Mouse (Mus musculus): ENCODE measurements around the gene Ranbp9. TPM values are rescaled to one million over a fixed set of nuclear protein-coding genes. Genes with fewer than 3 reads are reported as not detected.

Gene Ranbp9
- polyA plus RNA-seq, 1 experiment from 2014 or later = 11.2 TPM

DNA sequence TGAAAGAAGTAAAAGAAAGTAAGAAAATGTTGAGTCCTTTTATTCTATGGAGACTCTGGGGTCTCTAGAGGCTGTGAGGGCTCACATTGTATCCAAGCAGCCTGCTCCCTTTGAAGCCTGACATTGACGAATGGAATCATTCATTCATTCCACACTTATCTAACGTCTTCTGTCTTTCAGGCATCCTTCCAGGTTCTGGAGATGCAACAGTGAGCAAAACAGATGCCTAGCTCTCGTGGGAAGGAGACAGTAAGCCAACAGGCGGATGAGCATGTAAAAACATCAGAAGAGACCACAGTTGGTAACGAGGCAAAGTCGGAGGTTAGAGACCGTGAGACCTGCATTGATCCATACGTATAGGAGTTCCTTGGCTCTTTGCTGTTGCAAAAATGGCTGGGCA, 36.3 kb upstream of the Ranbp9 start:
- Histone ChIP-seq H3K4me1 (ENCODE audit: control insufficient read depth, insufficient read depth, low read depth, low read length) (no peaks in the 10 kb centered on the region), H3K9ac (ENCODE audit: low read depth, low read length) (no peak overlapping the region), H3K4me3 (ENCODE audit: low read length) (no peak overlapping the region), H3K27me3 (replicated peaks; ENCODE audit: control insufficient read depth, insufficient read depth, low read length) (no peaks in the 10 kb centered on the region), H3K4me2 (ENCODE audit: low read length) (no peak overlapping the region), H3K27ac (ENCODE audit: low read depth, low read length) (no peak overlapping the region), H3K9me3 (ENCODE audit: control insufficient read depth, low read length) (no peaks in the 10 kb centered on the region), H3K36me3 (ENCODE audit: control insufficient read depth, insufficient read depth, low read length) (no peaks in the 10 kb centered on the region)
- no peak for ATAC-seq
- 33% methylated on average over 8 of the region's 8 CpGs for WGBS

DNA sequence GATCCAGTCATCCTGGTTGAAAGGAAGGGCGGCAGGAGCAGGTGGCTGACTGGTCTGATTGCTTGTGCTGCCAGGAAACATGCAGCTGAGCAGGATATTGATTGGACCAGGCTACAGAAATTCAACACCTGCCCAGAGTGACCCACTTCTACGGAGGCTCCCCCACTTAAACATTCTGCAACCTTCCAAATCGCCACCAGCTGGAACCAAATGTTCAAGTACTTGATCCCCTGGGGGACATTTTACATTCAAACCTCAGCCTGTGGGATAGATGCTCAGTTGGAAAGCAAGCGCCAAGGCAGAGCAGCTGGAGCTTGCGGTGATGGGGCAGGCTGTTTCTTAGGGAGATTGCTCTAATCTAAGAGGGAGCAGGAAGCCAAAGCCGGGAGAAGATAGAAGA, 35.8 kb upstream of the Ranbp9 start:
- Histone ChIP-seq H3K4me3 (ENCODE audit: low read length) (no peak overlapping the region), H3K9me3 (ENCODE audit: control insufficient read depth, low read length) (no peaks in the 10 kb centered on the region), H3K27me3 (replicated peaks; ENCODE audit: control insufficient read depth, insufficient read depth, low read length) (no peaks in the 10 kb centered on the region), H3K36me3 (ENCODE audit: control insufficient read depth, insufficient read depth, low read length) (no peaks in the 10 kb centered on the region), H3K4me2 (ENCODE audit: low read length) (no peak overlapping the region), H3K27ac (ENCODE audit: low read depth, low read length) (no peak overlapping the region), H3K9ac (ENCODE audit: low read depth, low read length) (no peak overlapping the region), H3K4me1 (ENCODE audit: control insufficient read depth, insufficient read depth, low read depth, low read length) (no peaks in the 10 kb centered on the region)
- 26% methylated on average over 6 of the region's 6 CpGs for WGBS
- ATAC-seq = no peak

DNA sequence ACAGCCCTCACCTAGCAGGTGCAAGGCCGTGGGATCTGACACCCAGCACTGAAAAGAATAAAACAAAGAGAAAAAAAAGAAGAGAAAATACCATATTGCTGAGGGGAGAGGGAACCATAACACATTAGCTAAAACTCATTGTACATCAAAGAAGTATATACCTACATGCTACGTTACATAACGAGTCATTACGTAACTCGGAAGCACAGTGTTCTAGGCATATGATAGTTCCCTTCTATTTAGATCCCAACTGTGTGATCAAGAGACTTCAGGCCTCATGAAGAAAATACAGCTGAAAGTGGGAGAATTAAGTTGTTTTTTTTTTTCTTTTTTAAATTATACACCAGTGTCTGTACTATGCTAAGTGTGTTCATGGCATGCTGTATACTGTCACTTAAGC, 35.0 kb upstream of the Ranbp9 start:
- 95% methylated on average over 5 of the region's 5 CpGs for WGBS
- ATAC-seq = no peak

DNA sequence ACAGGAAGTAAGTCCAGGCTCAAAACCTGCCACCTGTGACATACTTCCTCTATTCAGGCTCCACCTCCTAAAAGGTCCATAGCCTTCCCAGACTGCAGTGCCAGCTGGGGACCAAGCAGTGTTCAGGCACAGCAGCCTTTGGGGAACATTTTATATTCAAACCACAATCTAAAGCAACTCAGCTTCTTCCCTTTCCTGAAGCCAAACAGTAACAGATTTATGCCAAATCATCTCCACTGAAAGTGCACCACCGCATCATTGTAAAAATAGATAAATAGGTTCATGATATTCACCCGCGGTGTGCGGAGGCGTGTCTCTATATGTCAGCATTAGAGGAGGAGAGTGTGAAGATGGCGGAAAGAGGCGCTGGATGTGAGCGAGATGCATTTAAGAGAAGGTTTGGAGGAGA, 33.9 kb upstream of the Ranbp9 start:
- 86% methylated on average over 8 of the region's 8 CpGs for WGBS
- H3K4me2 ChIP-seq (ENCODE audit: low read length) = no peak overlapping the region

More for the DNA sequence above, 35.0 kb upstream of the Ranbp9 start:
- no peak overlapping the region for H3K4me2 ChIP-seq (ENCODE audit: low read length)
- no peak overlapping the region for H3K27ac ChIP-seq (ENCODE audit: low read depth, low read length)
- H3K9me3 ChIP-seq (ENCODE audit: control insufficient read depth, low read length) = no peaks in the 10 kb centered on the region
- no peaks in the 10 kb centered on the region for H3K4me1 ChIP-seq (ENCODE audit: control insufficient read depth, insufficient read depth, low read depth, low read length)
- no peak overlapping the region for H3K4me3 ChIP-seq (ENCODE audit: low read length)
- H3K9ac ChIP-seq (ENCODE audit: low read depth, low read length) = no peak overlapping the region
- no peaks in the 10 kb centered on the region for H3K27me3 ChIP-seq (replicated peaks; ENCODE audit: control insufficient read depth, insufficient read depth, low read length)
- H3K36me3 ChIP-seq (ENCODE audit: control insufficient read depth, insufficient read depth, low read length) = no peaks in the 10 kb centered on the region

DNA sequence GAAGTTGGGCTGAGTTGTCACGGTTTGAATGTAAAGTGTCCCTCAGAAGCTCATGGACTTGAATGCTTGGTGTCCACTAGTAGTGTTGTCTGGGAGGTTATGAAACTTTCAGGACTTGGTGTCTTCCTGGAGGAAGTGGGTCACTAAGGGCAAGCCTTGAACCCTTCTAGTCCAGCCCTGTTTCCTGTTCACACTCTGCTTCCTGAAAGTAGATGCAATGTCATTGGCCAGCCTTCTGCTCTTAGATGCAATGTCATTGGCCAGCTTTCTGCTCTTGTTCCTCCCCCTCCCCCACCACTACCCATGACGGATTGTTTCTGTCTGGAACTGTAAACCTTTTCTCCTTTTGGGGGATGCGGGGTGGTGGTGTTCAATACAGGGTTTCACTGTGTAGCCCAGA, 31.7 kb upstream of the Ranbp9 start:
- no peak overlapping the region for H3K27ac ChIP-seq (ENCODE audit: low read depth, low read length)
- no peak for ATAC-seq
- no peaks in the 10 kb centered on the region for H3K36me3 ChIP-seq (ENCODE audit: control insufficient read depth, insufficient read depth, low read length)
- no peaks in the 10 kb centered on the region for H3K4me1 ChIP-seq (ENCODE audit: control insufficient read depth, insufficient read depth, low read depth, low read length)
- H3K9me3 ChIP-seq (ENCODE audit: control insufficient read depth, low read length) = no peaks in the 10 kb centered on the region
- H3K4me3 ChIP-seq (ENCODE audit: low read length) = no peak overlapping the region
- no peak overlapping the region for H3K9ac ChIP-seq (ENCODE audit: low read depth, low read length)
- WGBS = 95% methylated on average over 3 of the region's 3 CpGs
- no peaks in the 10 kb centered on the region for H3K27me3 ChIP-seq (replicated peaks; ENCODE audit: control insufficient read depth, insufficient read depth, low read length)
- H3K4me2 ChIP-seq (ENCODE audit: low read length) = no peak overlapping the region

More for the DNA sequence above, 33.9 kb upstream of the Ranbp9 start:
- H3K9me3 ChIP-seq (ENCODE audit: control insufficient read depth, low read length) = no peaks in the 10 kb centered on the region
- no peak overlapping the region for H3K9ac ChIP-seq (ENCODE audit: low read depth, low read length)
- no peak for ATAC-seq
- H3K4me1 ChIP-seq (ENCODE audit: control insufficient read depth, insufficient read depth, low read depth, low read length) = no peaks in the 10 kb centered on the region
- H3K4me3 ChIP-seq (ENCODE audit: low read length) = no peak overlapping the region
- H3K27me3 ChIP-seq (replicated peaks; ENCODE audit: control insufficient read depth, insufficient read depth, low read length) = no peaks in the 10 kb centered on the region
- H3K36me3 ChIP-seq (ENCODE audit: control insufficient read depth, insufficient read depth, low read length) = no peaks in the 10 kb centered on the region
- H3K27ac ChIP-seq (ENCODE audit: low read depth, low read length) = no peak overlapping the region

DNA sequence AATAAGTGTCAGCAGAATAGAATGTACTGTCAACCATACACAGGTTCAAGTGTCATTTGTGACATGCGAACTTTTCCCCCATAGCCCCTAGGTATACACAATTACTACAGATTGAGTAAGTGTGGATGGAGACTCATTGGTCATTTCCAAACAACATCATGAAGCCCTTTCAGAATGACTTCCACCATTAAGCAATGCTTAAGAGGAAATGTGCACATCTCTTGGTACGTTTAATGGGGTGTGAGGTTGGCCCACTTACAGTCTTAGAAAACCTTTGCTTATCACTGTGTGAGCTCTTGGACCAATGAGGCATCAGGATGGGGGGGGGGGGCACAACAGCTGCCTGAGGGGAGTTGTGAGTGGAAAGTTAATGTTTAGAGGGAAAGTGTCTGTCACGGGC, 24.7 kb upstream of the Ranbp9 start:
- ATAC-seq = no peak
- WGBS = 87% methylated on average over 3 of the region's 3 CpGs
- Histone ChIP-seq H3K4me2 (ENCODE audit: low read length) (no peak overlapping the region), H3K9me3 (ENCODE audit: control insufficient read depth, low read length) (no peaks in the 10 kb centered on the region), H3K27ac (ENCODE audit: low read depth, low read length) (no peak overlapping the region), H3K27me3 (replicated peaks; ENCODE audit: control insufficient read depth, insufficient read depth, low read length) (no peaks in the 10 kb centered on the region), H3K4me1 (ENCODE audit: control insufficient read depth, insufficient read depth, low read depth, low read length) (peaks cover 12% of the 10 kb centered on the region), H3K9ac (ENCODE audit: low read depth, low read length) (no peak overlapping the region), H3K4me3 (ENCODE audit: low read length) (no peak overlapping the region), H3K36me3 (ENCODE audit: control insufficient read depth, insufficient read depth, low read length) (no peaks in the 10 kb centered on the region)

DNA sequence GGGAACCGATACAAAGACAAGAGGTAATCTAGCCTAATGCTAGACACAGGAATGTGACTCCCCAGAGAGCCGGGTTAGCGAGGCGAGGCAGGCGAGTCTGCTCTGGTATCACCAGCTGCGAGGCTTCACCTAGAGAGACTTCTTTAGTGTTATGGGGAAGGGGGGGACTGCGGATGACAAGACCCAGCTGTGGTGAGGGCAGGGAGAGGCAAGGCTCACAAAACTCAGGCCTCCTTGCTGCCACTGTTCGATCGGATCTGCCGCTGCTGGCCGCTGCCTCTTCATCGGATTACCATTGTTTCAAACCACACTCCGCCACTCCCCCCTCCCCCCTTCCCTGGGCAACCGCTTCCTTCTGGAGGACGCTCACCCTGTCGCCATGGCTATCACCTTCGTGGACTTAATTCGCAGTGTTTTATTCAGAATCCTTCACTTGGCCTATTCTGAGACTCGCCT, 22.3 kb upstream of the Ranbp9 start:
- WGBS = under 1% methylated on average over 19 of the region's 19 CpGs
- Histone ChIP-seq H3K9me3 (ENCODE audit: control insufficient read depth, low read length) (no peaks in the 10 kb centered on the region), H3K4me2 (ENCODE audit: low read length) (peak overlapping the region; percentile 57), H3K9ac (ENCODE audit: low read depth, low read length) (peak overlapping the region; percentile 49), H3K27ac (ENCODE audit: low read depth, low read length) (peak overlapping the region; percentile 78), H3K27me3 (replicated peaks; ENCODE audit: control insufficient read depth, insufficient read depth, low read length) (no peaks in the 10 kb centered on the region), H3K4me3 (ENCODE audit: low read length) (peak overlapping the region; percentile 31), H3K36me3 (ENCODE audit: control insufficient read depth, insufficient read depth, low read length) (no peaks in the 10 kb centered on the region), H3K4me1 (ENCODE audit: control insufficient read depth, insufficient read depth, low read depth, low read length) (peaks cover 12% of the 10 kb centered on the region)
- peak; percentile 43; the same call in 1 of the 2 replicates for ATAC-seq

DNA sequence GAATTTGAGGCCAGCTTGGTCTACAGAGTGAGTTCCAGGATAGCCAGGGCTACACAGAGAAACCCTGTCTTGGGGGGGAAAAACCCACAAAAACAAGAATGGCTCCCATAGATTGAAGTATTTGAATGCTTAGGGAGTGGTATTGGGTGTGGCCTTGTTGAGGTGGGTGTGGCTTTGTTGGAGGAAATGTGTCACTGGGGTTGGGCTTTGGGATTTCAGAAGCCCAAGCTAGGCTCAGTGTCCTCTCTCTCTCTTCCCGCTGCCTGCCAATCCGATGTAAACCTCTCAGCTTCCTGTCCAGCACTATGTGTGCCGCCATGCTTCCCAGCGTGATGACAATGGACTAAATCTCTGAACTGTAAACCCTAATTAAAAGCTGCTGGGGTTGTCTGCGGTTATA, 20.5 kb upstream of the Ranbp9 start:
- H3K27me3 ChIP-seq (replicated peaks; ENCODE audit: control insufficient read depth, insufficient read depth, low read length) = no peaks in the 10 kb centered on the region
- ATAC-seq = no peak
- H3K9ac ChIP-seq (ENCODE audit: low read depth, low read length) = no peak overlapping the region
- H3K4me2 ChIP-seq (ENCODE audit: low read length) = no peak overlapping the region
- peaks cover 12% of the 10 kb centered on the region for H3K4me1 ChIP-seq (ENCODE audit: control insufficient read depth, insufficient read depth, low read depth, low read length)
- H3K36me3 ChIP-seq (ENCODE audit: control insufficient read depth, insufficient read depth, low read length) = no peaks in the 10 kb centered on the region
- 76% methylated on average over 5 of the region's 5 CpGs for WGBS
- H3K27ac ChIP-seq (ENCODE audit: low read depth, low read length) = no peak overlapping the region
- H3K9me3 ChIP-seq (ENCODE audit: control insufficient read depth, low read length) = no peaks in the 10 kb centered on the region
- H3K4me3 ChIP-seq (ENCODE audit: low read length) = no peak overlapping the region

DNA sequence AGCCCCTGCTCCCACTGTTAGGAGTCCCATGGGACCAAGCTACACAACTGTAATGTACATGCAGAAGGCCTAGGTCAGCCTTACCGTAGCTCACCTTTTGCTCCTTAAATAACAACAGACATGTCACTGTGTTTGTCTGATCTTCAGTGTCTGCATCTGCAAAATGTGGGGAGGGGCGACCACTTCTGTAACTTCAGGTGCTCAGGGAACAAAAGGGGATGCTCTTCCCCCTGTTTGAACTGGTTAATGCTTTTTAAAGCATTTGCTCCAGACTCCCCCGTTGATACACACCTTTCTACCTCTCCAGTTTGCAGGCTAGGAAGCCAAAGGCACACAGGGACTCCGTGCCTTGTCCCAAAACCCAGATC, 19.4 kb upstream of the Ranbp9 start:
- H3K9me3 ChIP-seq (ENCODE audit: control insufficient read depth, low read length) = no peaks in the 10 kb centered on the region
- no peak overlapping the region for H3K27ac ChIP-seq (ENCODE audit: low read depth, low read length)
- no peak overlapping the region for H3K9ac ChIP-seq (ENCODE audit: low read depth, low read length)
- no peaks in the 10 kb centered on the region for H3K27me3 ChIP-seq (replicated peaks; ENCODE audit: control insufficient read depth, insufficient read depth, low read length)
- no peak overlapping the region for H3K4me3 ChIP-seq (ENCODE audit: low read length)
- H3K4me2 ChIP-seq (ENCODE audit: low read length) = no peak overlapping the region
- H3K4me1 ChIP-seq (ENCODE audit: control insufficient read depth, insufficient read depth, low read depth, low read length) = peaks cover 12% of the 10 kb centered on the region
- H3K36me3 ChIP-seq (ENCODE audit: control insufficient read depth, insufficient read depth, low read length) = no peaks in the 10 kb centered on the region
- WGBS = 93% methylated on average over 4 of the region's 4 CpGs
- no peak for ATAC-seq

Data from hindbrain, embryonic 16.5 days (tissue).